Mouse (Mus musculus) bone marrow, adult 2 months (tissue): ENCODE data around the gene Cep68.

Experiments
- CTCF ChIP-seq: fragments of 200-500 bp; IDR thresholded peaks from 2 replicates; pipeline ENCODE4 v1.5.1; 2011; ENCODE audit warnings: low read length, control low read depth; ENCODE audit not compliant: control insufficient read depth, insufficient read depth
- POLR2A ChIP-seq: fragments of 200-500 bp; IDR thresholded peaks from 2 replicates; pipeline ENCODE4 v1.6.1; 2011; ENCODE audit warnings: low read depth, mild to moderate bottlenecking, control low read depth, low read length, borderline replicate concordance; ENCODE audit not compliant: control insufficient read depth

- TF ChIP-seq CTCF (no peak), POLR2A (no peak)
These were observed 11.3 kb downstream of the Cep68 start for GRCm38 (mm10) chr11:20237976-20238375.
